In the genomic region with DNA sequence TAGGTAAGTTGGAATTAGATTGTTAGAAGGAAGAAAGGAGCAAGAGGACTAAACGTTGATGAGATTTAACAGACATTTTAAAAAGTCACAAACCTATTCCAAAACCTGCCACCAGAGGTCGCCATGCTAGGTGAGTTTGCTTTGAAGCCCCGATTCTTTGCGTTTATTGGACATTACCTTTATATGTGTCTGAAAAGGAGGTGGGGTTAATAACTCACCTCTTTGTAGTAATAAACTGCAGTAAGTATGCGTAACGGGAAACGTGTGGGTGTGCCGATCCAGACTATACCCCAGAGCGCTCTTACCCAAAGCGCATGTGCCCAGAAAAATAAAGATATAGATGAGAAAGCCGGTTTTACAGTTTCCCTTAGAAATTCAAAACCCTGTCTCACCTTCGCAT, we compare ENCODE assay signal across 8 mouse cellular contexts. TPM values are rescaled to one million over a fixed set of nuclear protein-coding genes. Genes with fewer than 3 reads are reported as not detected.
DNase-seq lines count a peak whose midpoint lies in the region; ATAC-seq and TF ChIP-seq lines count a peak whose summit lies in the region.

No protein-coding gene starts in this region.

- 3% methylated on average over 12 of the region's 12 CpGs for WGBS in cerebellum, adult 2 months
- 2% methylated on average over 12 of the region's 12 CpGs for WGBS in embryonic facial prominence, embryonic 13.5 days
- 3% methylated on average over 12 of the region's 12 CpGs for WGBS in hindbrain, embryonic 16.5 days
- WGBS in limb, embryonic 13.5 days, result 1% methylated on average over 12 of the region's 12 CpGs

- peaks cover 6% of the 10 kb centered on the region; the same call in 1 of the 2 replicates for H3K27me3 ChIP-seq in cerebellum, adult 2 months (ENCODE audit: control insufficient read depth, insufficient read depth, low read length)
- peaks cover 37% of the 10 kb centered on the region for H3K27me3 ChIP-seq in E14TG2a.4 (ENCODE audit: insufficient read depth, low read length)
- peaks cover 20% of the 10 kb centered on the region for H3K27me3 ChIP-seq in embryonic facial prominence, embryonic 13.5 days
- peaks cover 11% of the 10 kb centered on the region for H3K27me3 ChIP-seq in hindbrain, embryonic 16.5 days (replicated peaks; ENCODE audit: control insufficient read depth, insufficient read depth, low read length)
- H3K27me3 ChIP-seq in limb, embryonic 13.5 days, result peaks cover 17% of the 10 kb centered on the region

- ATAC-seq in embryonic facial prominence, embryonic 13.5 days (ENCODE audit: insufficient number of reproducible peaks, insufficient read depth, low FRiP score, low TSS enrichment, low read depth), result no peak
- peak; percentile 76 for ATAC-seq in hindbrain, embryonic 16.5 days
- no peak for ATAC-seq in limb, embryonic 13.5 days (ENCODE audit: low FRiP score, low read depth)

- no peaks in the 10 kb centered on the region for H3K9me3 ChIP-seq in E14TG2a.4 (ENCODE audit: low read length)
- no peaks in the 10 kb centered on the region for H3K9me3 ChIP-seq in embryonic facial prominence, embryonic 13.5 days
- no peaks in the 10 kb centered on the region for H3K9me3 ChIP-seq in hindbrain, embryonic 16.5 days (ENCODE audit: control insufficient read depth, low read length)
- H3K9me3 ChIP-seq in limb, embryonic 13.5 days, result no peaks in the 10 kb centered on the region

- TF ChIP-seq POLR2A in cerebellum, adult 2 months (IDR thresholded peaks at IDR 0.05; ENCODE audit: borderline replicate concordance, insufficient read depth, low read length), result no peak

- no peaks in the 10 kb centered on the region for H3K4me1 ChIP-seq in cerebellum, adult 2 months (ENCODE audit: control insufficient read depth, insufficient read depth, low read length)
- peaks cover 18% of the 10 kb centered on the region for H3K4me1 ChIP-seq in E14TG2a.4 (replicated peaks; ENCODE audit: low read depth, low read length)
- H3K4me1 ChIP-seq in embryonic facial prominence, embryonic 13.5 days, result no peaks in the 10 kb centered on the region
- H3K4me1 ChIP-seq in hindbrain, embryonic 16.5 days (ENCODE audit: control insufficient read depth, insufficient read depth, low read depth, low read length), result peaks cover 4% of the 10 kb centered on the region; the same call in 1 of the 2 replicates
- no peaks in the 10 kb centered on the region for H3K4me1 ChIP-seq in limb, embryonic 13.5 days

- no peak overlapping the region for H3K4me3 ChIP-seq in cerebellum, adult 2 months (replicated peaks; ENCODE audit: insufficient read depth, low read depth, low read length)
- no peak overlapping the region for H3K4me3 ChIP-seq in E14TG2a.4 (replicated peaks; ENCODE audit: low read length)
- H3K4me3 ChIP-seq in embryonic facial prominence, embryonic 13.5 days, result peak overlapping the region; percentile 43
- peak overlapping the region; percentile 37 for H3K4me3 ChIP-seq in hindbrain, embryonic 16.5 days (ENCODE audit: low read length)
- H3K4me3 ChIP-seq in limb, embryonic 13.5 days, result peak overlapping the region; percentile 40

- H3K27ac ChIP-seq in cerebellum, adult 2 months (ENCODE audit: insufficient read depth, low read length), result no peak overlapping the region
- no peak overlapping the region for H3K27ac ChIP-seq in embryonic facial prominence, embryonic 13.5 days
- no peak overlapping the region for H3K27ac ChIP-seq in hindbrain, embryonic 16.5 days (ENCODE audit: low read depth, low read length)
- H3K27ac ChIP-seq in limb, embryonic 13.5 days, result no peak overlapping the region

- TF ChIP-seq CTCF in cerebellum, adult 2 months (IDR thresholded peaks at IDR 0.05; ENCODE audit: borderline replicate concordance, insufficient read depth, low read depth, low read length), result peak; percentile 45; the same call in 1 of the 2 replicates
- TF ChIP-seq CTCF in E14TG2a.4 (conservative IDR thresholded peaks at IDR 0.05; ENCODE audit: low read length), result peak; percentile 92

- H3K4me2 ChIP-seq in embryonic facial prominence, embryonic 13.5 days, result peak overlapping the region; percentile 64
- H3K4me2 ChIP-seq in hindbrain, embryonic 16.5 days (ENCODE audit: low read length), result peak overlapping the region; percentile 70
- peak overlapping the region; percentile 67 for H3K4me2 ChIP-seq in limb, embryonic 13.5 days (replicated peaks)

- H3K36me3 ChIP-seq in E14TG2a.4 (ENCODE audit: insufficient read depth, low read length), result no peaks in the 10 kb centered on the region
- H3K36me3 ChIP-seq in embryonic facial prominence, embryonic 13.5 days, result no peaks in the 10 kb centered on the region
- H3K36me3 ChIP-seq in hindbrain, embryonic 16.5 days (ENCODE audit: control insufficient read depth, insufficient read depth, low read length), result no peaks in the 10 kb centered on the region
- no peaks in the 10 kb centered on the region for H3K36me3 ChIP-seq in limb, embryonic 13.5 days

- H3K9ac ChIP-seq in embryonic facial prominence, embryonic 13.5 days, result 0 out of 2 replicates have a peak overlapping the region, but pooled peaks have one; percentile 40
- H3K9ac ChIP-seq in hindbrain, embryonic 16.5 days (ENCODE audit: low read depth, low read length), result no peak overlapping the region
- H3K9ac ChIP-seq in limb, embryonic 13.5 days, result no peak overlapping the region; the same call in 1 of the 2 replicates

- DNase-seq in cerebellum, adult 2 months, result no peak
- no peak for DNase-seq in cerebellum, adult 18-20 months
- DNase-seq in neural tube, embryonic 10.5 days (ENCODE audit: extremely low spot score, low spot score), result peak; percentile 60
- no peak for DNase-seq in spleen, postnatal 36 days (ENCODE audit: low spot score in 2 of 2)

RNA-seq across cellular contexts. Expression of gene Tfap2b, which starts 3.1 kb away (rescaled TPM):
- polyA plus RNA-seq in cerebellum, adult 2 months (2012; rRNA removed), result 17.9 and 24.4 TPM in 2 replicates
- 93.6 and 106 TPM in 2 replicates for polyA plus RNA-seq in embryonic facial prominence, embryonic 13.5 days (2015; fragmentation: Nextera tagmentation; extraction: Ambion mirVana)
- 40.1 and 64.0 TPM in 2 replicates for polyA plus RNA-seq in hindbrain, embryonic 16.5 days (2015; fragmentation: Nextera tagmentation; extraction: Ambion mirVana)
- polyA plus RNA-seq in limb, embryonic 13.5 days (2015; fragmentation: Nextera tagmentation; extraction: Ambion mirVana), result 57.2 and 66.0 TPM in 2 replicates

Comparison
In these comparisons a context has a peak if more than half of its experiments do, and no peak if none do; other contexts are left out.
1. H3K4me3 ChIP-seq: peak in embryonic facial prominence, embryonic 13.5 days (single experiment), hindbrain, embryonic 16.5 days (single experiment) and limb, embryonic 13.5 days (single experiment); none in cerebellum, adult 2 months (single experiment) and E14TG2a.4 (single experiment).
2. Peak in every context shown above with its lines, with median percentiles within 50 percentile points of each other: H3K4me2 ChIP-seq.